Mouse (Mus musculus) frontal cortex, postnatal 25 days (tissue): ENCODE measurements around the gene Reep3.

ENCODE experiments used
- DNase-seq, 2 experiments: peaks; one replicate each; pipeline ENCODE4 v3.0.0; 2022; ENCODE audit warnings: low spot score in 2 of 2

Reep3 gene

GRCm38 (mm10) chr10:66970336-66971115 lies 126.2 kb downstream of the Reep3 start:
- no peak for DNase-seq

DNA sequence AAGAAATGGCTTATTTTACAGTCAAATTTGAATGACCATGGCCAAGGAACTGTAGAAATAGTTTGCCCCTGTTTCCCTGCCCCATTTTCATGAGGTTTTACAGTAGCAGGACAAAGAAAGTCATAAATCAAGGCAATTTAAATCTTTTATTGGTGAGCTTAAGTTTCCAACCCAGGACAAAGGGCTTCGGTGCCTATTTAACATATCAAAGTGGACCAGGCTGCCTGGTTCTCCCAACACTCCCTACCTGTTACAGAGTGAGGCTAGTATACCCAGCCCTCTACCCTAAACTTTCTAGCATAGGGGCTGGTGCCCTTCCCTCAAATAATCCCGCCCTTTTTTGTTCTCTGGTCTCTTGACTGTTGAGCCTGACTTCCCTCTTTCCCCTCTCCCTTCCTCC lies 127.2 kb downstream of the Reep3 start:
- no peak for DNase-seq

DNA sequence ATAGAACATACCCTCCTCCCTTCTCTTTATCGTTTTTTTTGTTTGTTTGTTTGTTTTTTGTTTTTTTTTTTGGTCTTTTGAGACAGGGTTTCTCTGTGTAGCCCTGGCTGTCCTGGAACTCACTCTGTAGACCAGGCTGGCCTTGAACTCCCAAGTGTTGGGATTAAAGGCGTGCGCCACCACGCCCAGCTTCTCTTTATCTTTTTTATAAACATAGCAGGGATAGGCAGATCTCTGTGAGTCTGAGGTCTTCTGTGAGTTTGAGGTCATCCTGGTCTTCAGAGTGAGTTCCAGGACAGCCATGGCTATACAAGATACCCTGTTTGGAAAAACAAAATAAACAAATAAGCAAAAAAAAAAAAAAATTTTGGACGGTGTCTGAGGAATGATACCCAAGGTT lies 127.7 kb downstream of the Reep3 start:
- DNase-seq: no peak

- no peak for DNase-seq
These were observed 128.2 kb downstream of the Reep3 start for GRCm38 (mm10) chr10:66968541-66968940.

GRCm38 (mm10) chr10:66966391-66967109 lies 130.2 kb downstream of the Reep3 start:
- DNase-seq: no peak

- DNase-seq: no peak
These were observed 136.6 kb downstream of the Reep3 start for GRCm38 (mm10) chr10:66960136-66960535.
